Mouse (Mus musculus): ENCODE results near the gene Nup50. TPM values are rescaled to one million over a fixed set of nuclear protein-coding genes. Genes with fewer than 3 reads are reported as not detected.

The Nup50 gene
- polyA plus RNA-seq, 1 experiment, result 17.7 TPM

DNA sequence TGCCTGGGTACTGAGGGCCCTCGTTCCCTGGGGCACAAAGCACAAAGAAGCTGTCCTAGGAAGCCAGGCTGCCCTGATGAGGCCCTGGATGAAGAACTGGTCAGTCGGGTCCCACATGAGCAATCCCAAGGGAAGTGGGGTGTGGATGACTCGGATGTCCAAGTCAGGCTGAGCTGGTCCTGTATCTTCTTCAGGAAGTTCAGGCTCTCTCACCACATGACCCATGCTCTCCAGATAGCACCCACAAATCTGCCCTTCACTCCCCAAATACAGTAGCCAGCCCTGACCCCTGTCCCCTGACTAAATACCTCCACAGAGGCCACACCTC lies 50.3 kb downstream of the Nup50 start:
- H3K27ac ChIP-seq (ENCODE audit: control insufficient read depth, insufficient read depth, low read length), result no peak overlapping the region

GRCm38 (mm10) chr15:84975729-84976128 lies 52.5 kb downstream of the Nup50 start:
- no peak for DNase-seq
- 59% methylated on average over 4 of the region's 4 CpGs for WGBS

More for the DNA sequence above, 50.3 kb downstream of the Nup50 start:
- no peak for TF ChIP-seq POLR2A (IDR thresholded peaks at IDR 0.05; ENCODE audit: control insufficient read depth, extremely low read depth, insufficient read depth, low read length, poor library complexity)
- no peak for TF ChIP-seq CTCF (IDR thresholded peaks at IDR 0.05; ENCODE audit: borderline replicate concordance, control insufficient read depth, extremely low read depth, insufficient read depth, low read length, poor library complexity)
- no peaks in the 10 kb centered on the region for H3K27me3 ChIP-seq (ENCODE audit: control insufficient read depth, insufficient read depth, low read length)
- no peak for DNase-seq
- no peak overlapping the region for H3K4me3 ChIP-seq (ENCODE audit: control insufficient read depth, insufficient read depth, low read length)
- H3K4me1 ChIP-seq (replicated peaks; ENCODE audit: control insufficient read depth, insufficient read depth, low read length), result peaks cover 3% of the 10 kb centered on the region; the same call in 1 of the 2 replicates
- 93% methylated on average over 3 of the region's 3 CpGs for WGBS
- H3K36me3 ChIP-seq (ENCODE audit: control insufficient read depth, insufficient read depth, low read length), result no peaks in the 10 kb centered on the region

GRCm38 (mm10) chr15:84981609-84982313 lies 58.5 kb downstream of the Nup50 start:
- TF ChIP-seq POLR2A (IDR thresholded peaks at IDR 0.05; ENCODE audit: control insufficient read depth, extremely low read depth, insufficient read depth, low read length, poor library complexity) (no peak), CTCF (IDR thresholded peaks at IDR 0.05; ENCODE audit: borderline replicate concordance, control insufficient read depth, extremely low read depth, insufficient read depth, low read length, poor library complexity) (no peak)
- WGBS, result 62% methylated on average over 9 of the region's 9 CpGs
- Histone ChIP-seq H3K4me1 (replicated peaks; ENCODE audit: control insufficient read depth, insufficient read depth, low read length) (peaks cover 6% of the 10 kb centered on the region; the same call in 1 of the 2 replicates), H3K4me3 (ENCODE audit: control insufficient read depth, insufficient read depth, low read length) (no peak overlapping the region), H3K27me3 (ENCODE audit: control insufficient read depth, insufficient read depth, low read length) (no peaks in the 10 kb centered on the region; the same call in 1 of the 2 replicates), H3K36me3 (ENCODE audit: control insufficient read depth, insufficient read depth, low read length) (no peaks in the 10 kb centered on the region), H3K27ac (ENCODE audit: control insufficient read depth, insufficient read depth, low read length) (no peak overlapping the region)
- no peak for DNase-seq

More at GRCm38 (mm10) chr15:84975729-84976128, 52.5 kb downstream of the Nup50 start:
- H3K36me3 ChIP-seq (ENCODE audit: control insufficient read depth, insufficient read depth, low read length), result no peaks in the 10 kb centered on the region
- no peak overlapping the region for H3K27ac ChIP-seq (ENCODE audit: control insufficient read depth, insufficient read depth, low read length)
- H3K4me1 ChIP-seq (replicated peaks; ENCODE audit: control insufficient read depth, insufficient read depth, low read length), result peaks cover 3% of the 10 kb centered on the region; the same call in 1 of the 2 replicates
- no peak for TF ChIP-seq POLR2A (IDR thresholded peaks at IDR 0.05; ENCODE audit: control insufficient read depth, extremely low read depth, insufficient read depth, low read length, poor library complexity)
- TF ChIP-seq CTCF (IDR thresholded peaks at IDR 0.05; ENCODE audit: borderline replicate concordance, control insufficient read depth, extremely low read depth, insufficient read depth, low read length, poor library complexity), result no peak
- H3K27me3 ChIP-seq (ENCODE audit: control insufficient read depth, insufficient read depth, low read length), result no peaks in the 10 kb centered on the region
- no peak overlapping the region for H3K4me3 ChIP-seq (ENCODE audit: control insufficient read depth, insufficient read depth, low read length)

- no peak overlapping the region for H3K27ac ChIP-seq (ENCODE audit: control insufficient read depth, insufficient read depth, low read length)
- TF ChIP-seq POLR2A (IDR thresholded peaks at IDR 0.05; ENCODE audit: control insufficient read depth, extremely low read depth, insufficient read depth, low read length, poor library complexity) (no peak), CTCF (IDR thresholded peaks at IDR 0.05; ENCODE audit: borderline replicate concordance, control insufficient read depth, extremely low read depth, insufficient read depth, low read length, poor library complexity) (no peak)
Measured at GRCm38 (mm10) chr15:84982888-84983287, 59.7 kb downstream of the Nup50 start.

DNA sequence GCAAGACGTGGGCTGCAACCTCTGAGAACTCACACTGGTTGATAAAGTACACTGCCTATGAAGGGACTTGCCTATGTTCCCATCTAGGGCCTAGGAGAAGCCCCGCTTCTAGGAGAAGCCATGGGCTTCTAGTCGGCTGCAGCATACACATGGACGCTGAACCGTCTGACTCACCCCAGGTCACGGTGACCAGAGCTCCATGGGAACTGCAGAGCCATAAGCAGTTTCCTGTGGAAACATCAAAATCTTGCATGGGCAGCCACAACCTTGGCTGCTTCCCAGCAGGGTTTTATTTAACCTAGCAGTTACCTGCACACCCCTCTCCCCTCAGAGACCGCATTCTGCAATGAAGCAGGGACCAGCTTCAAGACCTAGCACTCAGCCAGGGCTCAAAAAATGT lies 60.5 kb downstream of the Nup50 start:
- H3K4me1 ChIP-seq (replicated peaks; ENCODE audit: control insufficient read depth, insufficient read depth, low read length), result peaks cover 16% of the 10 kb centered on the region
- TF ChIP-seq POLR2A (IDR thresholded peaks at IDR 0.05; ENCODE audit: control insufficient read depth, extremely low read depth, insufficient read depth, low read length, poor library complexity), result no peak
- no peak for TF ChIP-seq CTCF (IDR thresholded peaks at IDR 0.05; ENCODE audit: borderline replicate concordance, control insufficient read depth, extremely low read depth, insufficient read depth, low read length, poor library complexity)
- H3K27ac ChIP-seq (ENCODE audit: control insufficient read depth, insufficient read depth, low read length), result no peak overlapping the region
- H3K4me3 ChIP-seq (ENCODE audit: control insufficient read depth, insufficient read depth, low read length), result no peak overlapping the region
- DNase-seq, result no peak
- 49% methylated on average over 7 of the region's 7 CpGs for WGBS
- no peaks in the 10 kb centered on the region for H3K36me3 ChIP-seq (ENCODE audit: control insufficient read depth, insufficient read depth, low read length)
- no peaks in the 10 kb centered on the region; the same call in 1 of the 2 replicates for H3K27me3 ChIP-seq (ENCODE audit: control insufficient read depth, insufficient read depth, low read length)

More at GRCm38 (mm10) chr15:84982888-84983287, 59.7 kb downstream of the Nup50 start:
- no peak overlapping the region for H3K4me3 ChIP-seq (ENCODE audit: control insufficient read depth, insufficient read depth, low read length)
- H3K4me1 ChIP-seq (replicated peaks; ENCODE audit: control insufficient read depth, insufficient read depth, low read length), result peaks cover 12% of the 10 kb centered on the region
- no peaks in the 10 kb centered on the region for H3K36me3 ChIP-seq (ENCODE audit: control insufficient read depth, insufficient read depth, low read length)
- DNase-seq, result no peak
- H3K27me3 ChIP-seq (ENCODE audit: control insufficient read depth, insufficient read depth, low read length), result no peaks in the 10 kb centered on the region; the same call in 1 of the 2 replicates
- WGBS, result 61% methylated on average over 3 of the region's 3 CpGs

DNA sequence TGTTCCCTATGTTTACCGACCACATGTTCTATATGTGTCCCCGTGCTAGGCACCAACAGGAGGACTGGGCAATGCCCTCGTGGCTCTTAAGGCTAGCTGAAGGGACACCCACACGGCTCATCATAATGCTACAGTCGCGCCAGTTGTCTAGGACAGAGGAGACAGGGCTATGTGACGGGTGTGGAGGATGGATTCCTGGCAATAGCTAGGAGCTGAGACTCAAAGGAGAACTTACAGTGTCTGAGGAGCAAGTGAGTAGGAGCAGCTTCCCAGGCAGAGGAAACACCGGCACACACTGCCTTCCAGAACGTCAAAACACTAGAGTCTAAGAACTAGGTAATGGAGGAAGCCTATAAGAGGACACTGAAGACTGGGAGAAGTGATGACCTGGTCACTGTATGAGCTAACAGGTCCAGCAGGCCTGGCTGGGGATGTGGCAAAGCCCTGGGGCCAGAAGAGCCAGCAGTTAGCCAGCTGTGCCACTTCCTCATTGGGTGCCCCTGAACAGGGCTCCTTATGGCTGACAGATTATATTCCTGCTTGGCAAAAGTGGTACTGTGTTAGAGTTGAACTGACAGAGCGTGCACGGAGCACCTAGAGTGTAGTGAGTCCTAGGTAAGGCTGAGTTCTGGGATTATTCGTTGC lies 62.4 kb downstream of the Nup50 start:
- no peak for DNase-seq
- no peak for TF ChIP-seq POLR2A (IDR thresholded peaks at IDR 0.05; ENCODE audit: control insufficient read depth, extremely low read depth, insufficient read depth, low read length, poor library complexity)
- TF ChIP-seq CTCF (IDR thresholded peaks at IDR 0.05; ENCODE audit: borderline replicate concordance, control insufficient read depth, extremely low read depth, insufficient read depth, low read length, poor library complexity), result no peak
- H3K27me3 ChIP-seq (ENCODE audit: control insufficient read depth, insufficient read depth, low read length), result no peaks in the 10 kb centered on the region; the same call in 1 of the 2 replicates
- no peaks in the 10 kb centered on the region for H3K36me3 ChIP-seq (ENCODE audit: control insufficient read depth, insufficient read depth, low read length)
- peaks cover 16% of the 10 kb centered on the region for H3K4me1 ChIP-seq (replicated peaks; ENCODE audit: control insufficient read depth, insufficient read depth, low read length)
- no peak overlapping the region for H3K27ac ChIP-seq (ENCODE audit: control insufficient read depth, insufficient read depth, low read length)
- no peak overlapping the region for H3K4me3 ChIP-seq (ENCODE audit: control insufficient read depth, insufficient read depth, low read length)
- WGBS, result 88% methylated on average over 12 of the region's 12 CpGs
